Mouse (Mus musculus) 3T3-L1 (cell line): ENCODE measurements around the gene Cyp2j5.
"Not testable (repeated sequence)": the region's sequence is repeated elsewhere in the genome, so short reads cannot be mapped to it uniquely, and the experiment has no call there.

Experiments used
- DNase-seq: peaks from one replicate; pipeline ENCODE4 v3.0.0-alpha.2; 2015; ENCODE audit warnings: low read depth, low spot score

Gene Cyp2j5

DNA sequence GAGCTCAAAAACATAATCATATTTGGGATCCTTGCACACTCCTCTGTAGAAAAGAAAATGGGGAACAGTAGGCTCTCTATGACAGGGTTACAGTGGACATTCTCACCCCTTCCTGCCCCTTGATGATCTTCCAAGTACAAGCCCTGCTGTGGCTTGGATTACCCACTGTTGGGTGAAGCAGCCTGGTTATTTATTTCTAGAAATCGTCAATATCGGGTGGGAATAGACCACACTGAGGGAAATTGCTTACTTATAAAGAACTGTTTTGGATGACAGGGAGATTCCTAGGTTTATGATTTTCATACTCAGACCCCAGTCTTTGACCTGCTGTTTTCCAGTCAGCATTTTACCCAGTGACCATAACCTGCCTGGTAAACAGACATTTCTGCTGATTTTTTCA is at the start of gene Cyp2j5:
Cyp2j5 (minus strand) TSS at position 164 of the 400 bp plus-strand sequence.
- DNase-seq: no peak

DNA sequence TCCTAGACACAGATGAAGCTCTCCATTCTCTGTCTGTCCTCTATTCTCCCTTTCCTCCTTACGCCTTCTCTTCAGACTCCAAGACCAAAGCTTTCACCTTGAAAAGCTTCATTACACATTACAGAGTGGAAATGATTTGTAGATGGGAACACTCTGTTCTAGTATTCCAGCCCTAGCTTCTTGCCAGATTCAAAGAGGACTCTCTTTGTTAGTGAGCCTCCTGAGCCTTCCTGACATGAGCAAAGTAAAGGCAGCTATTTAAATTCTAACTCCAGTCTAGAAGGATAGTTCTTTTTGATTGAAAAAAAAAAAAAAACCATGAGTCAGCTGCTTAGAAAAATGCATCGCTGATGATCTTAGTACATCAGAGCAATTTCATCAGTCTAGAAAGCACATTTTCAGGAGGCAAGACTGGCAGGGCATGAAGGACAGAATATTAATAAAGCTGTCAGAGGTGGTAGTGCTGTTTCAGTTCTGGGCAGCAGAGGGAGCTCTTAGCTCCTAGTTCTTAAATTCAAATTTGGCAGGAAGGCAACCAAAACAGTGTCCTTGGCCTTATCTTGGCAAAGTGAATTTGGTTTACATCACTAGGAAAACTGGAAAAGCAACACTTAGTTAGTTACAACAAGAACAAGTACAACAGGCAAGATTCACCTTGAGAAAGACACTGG is 41.5 kb upstream of the Cyp2j5 start:
- peak; percentile 59 for DNase-seq

DNA sequence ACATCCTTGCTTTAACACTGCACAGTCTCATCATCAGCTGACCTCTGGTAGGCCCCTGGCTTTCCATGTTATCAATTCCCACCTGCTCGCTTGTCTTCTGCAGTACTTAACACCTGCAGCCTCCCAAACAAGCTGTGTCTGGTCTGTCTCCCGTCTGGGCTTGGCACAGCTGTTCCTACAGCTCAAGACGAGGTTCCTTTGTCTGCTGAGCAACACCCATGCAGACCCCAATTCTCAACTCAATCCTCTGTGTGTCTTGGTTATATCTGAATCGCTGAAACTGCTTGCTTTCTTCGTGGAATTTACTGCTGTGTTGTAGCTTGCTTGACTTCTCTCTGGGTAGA is 34.2 kb upstream of the Cyp2j5 start:
- no peak for DNase-seq

DNA sequence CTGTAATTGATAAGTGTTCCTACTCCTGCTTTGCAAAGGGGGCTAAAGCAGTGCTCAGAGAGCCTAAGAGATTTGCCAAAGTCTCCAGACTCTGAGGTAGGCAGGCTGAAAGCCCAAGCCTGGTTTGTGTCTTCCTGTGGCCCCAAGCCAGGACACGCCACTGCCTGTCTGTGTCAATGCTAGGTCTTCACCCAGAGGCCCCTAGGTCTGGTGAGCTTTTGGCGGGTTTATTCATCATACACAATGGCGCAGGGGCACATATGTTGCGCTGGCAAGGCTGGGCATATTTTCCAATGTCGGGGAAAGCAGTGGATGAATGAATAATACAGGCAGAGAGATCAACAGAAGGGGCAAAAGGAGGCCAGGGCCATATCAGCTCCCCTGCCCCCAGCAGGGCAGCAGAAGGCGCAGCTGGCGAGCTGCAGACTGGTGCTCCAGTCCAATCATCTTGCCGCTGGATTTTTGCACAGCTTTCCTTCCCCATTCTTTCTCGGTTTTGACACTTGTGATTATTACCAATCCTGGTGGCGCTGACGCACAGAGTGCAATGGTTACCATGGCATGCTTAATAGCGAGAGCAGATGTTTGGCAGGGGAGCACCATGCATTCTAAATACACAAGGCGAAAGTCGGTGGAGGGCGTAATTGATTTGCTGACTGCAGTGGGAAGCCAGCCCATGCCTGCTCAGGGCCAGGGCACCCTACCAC is 33.7 kb upstream of the Cyp2j5 start:
- no peak for DNase-seq

- peak; percentile 24 for DNase-seq
Measured at GRCm38 (mm10) chr4:96696614-96697360, 32.8 kb upstream of the Cyp2j5 start.

GRCm38 (mm10) chr4:96687358-96687803 is 23.4 kb upstream of the Cyp2j5 start:
- DNase-seq: no peak

- peak; percentile 62 for DNase-seq
Measured at GRCm38 (mm10) chr4:96683474-96683873, 19.5 kb upstream of the Cyp2j5 start.

DNA sequence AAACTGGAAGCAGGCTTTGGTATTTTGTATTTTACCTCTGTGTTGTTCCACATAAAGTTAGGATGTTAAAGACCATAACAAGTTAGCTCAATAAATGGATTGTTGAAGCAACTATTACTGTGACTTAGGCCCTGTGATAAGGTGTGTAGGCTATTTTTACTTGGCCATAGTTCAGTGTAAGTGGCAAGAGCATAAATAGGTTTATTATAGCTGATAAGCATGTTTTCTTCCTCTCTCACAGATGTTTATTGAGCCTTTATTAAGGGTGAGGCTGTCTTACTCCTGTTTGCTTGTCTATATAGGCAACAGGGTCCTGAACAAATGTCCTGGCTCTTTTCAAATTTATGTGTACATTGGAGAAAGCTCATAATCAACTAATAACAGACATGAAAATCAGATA is 17.0 kb upstream of the Cyp2j5 start:
- DNase-seq: no peak

GRCm38 (mm10) chr4:96680233-96680632 is 16.3 kb upstream of the Cyp2j5 start:
- no peak for DNase-seq

DNA sequence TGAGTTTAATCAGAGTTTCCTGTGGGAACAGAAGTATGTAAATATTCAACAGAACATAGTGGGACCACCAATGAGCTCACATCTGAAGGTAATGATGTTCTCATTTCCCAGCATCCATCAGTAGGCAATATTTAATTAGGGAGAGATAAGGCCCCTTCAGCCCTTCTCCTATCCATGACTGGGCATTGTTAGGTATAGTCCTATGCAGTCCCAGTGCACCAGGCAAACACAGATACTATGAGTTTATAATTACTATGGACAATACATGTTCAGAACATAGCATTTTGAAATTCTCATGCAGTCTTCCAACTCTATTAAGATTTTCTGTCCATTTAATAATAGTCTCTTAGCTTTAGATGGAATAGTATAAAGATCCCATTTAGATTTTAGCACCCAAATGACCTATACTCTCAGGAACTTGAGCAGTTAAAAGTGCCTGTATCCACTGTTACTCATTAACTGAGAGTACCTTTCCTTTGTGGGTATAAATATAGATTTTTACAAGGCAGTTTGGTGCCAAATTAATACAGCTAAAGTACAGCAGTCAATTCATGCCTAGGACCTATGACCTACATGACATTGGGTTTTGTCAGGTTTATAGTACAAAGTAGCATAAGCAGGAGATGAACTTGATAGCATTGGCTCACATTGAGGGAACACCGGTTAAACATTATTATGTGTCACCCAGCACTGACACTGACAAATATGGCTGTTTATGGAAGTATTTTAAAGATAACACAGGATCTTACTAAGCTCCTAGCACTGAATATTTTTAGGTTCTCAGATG is 907 bp upstream of the Cyp2j5 start:
- no peak for DNase-seq

- no peak for DNase-seq
Measured at GRCm38 (mm10) chr4:96635455-96635854, 28.5 kb downstream of the Cyp2j5 start.

GRCm38 (mm10) chr4:96622474-96622873 is 41.5 kb downstream of the Cyp2j5 start:
- no peak for DNase-seq

- DNase-seq: no peak
Measured at GRCm38 (mm10) chr4:96591791-96592150, 72.2 kb downstream of the Cyp2j5 start.

DNA sequence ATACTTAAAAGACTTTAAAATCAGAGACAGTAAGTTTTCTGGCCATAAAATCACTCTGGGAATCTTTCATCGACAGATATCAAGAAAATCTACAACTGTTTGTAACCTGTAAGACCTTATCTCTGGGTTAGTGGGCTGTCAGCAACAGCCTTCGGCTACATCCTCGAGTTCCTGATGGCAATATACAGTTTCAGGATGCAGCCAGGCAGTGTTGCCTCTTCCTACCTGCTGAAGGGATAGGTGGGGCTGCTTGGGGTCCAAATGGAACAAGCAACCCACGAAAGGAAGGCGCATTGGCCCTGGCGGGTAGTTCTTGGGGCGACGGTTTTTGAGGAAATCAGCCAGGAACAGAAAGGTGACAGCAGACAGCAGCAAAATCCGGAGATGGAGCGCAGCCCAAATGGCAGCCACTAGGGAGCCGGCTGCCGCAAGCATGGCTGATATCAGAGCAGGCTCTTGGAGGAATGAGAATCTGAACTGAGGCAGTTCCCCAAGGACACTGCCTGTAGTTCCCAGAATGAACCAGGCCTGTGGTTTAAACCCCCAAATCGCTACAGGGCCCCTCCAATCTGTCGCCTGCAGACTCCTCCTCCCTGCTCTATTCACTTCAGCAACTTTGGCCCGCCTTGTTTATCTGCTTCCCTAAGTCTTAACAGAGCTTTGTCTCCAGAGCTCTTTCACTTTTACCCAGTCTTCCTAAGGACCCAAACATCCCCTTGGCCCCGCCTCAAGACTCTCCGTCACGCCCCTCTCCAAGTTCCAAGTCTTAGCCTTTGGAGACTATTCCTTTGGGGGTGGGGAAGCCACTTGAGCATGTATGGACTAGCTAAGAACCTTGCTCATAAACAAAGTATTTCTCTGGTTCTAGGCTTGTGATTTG is 72.8 kb downstream of the Cyp2j5 start, which contains the start of gene Cyp2j9:
Cyp2j9 (minus strand) TSS at position 668 of the 880 bp plus-strand sequence.
- peak; percentile 87 for DNase-seq

- DNase-seq: no peak
Measured at GRCm38 (mm10) chr4:96581425-96582088, 82.4 kb downstream of the Cyp2j5 start.

- not testable (repeated sequence) for DNase-seq
Measured at GRCm38 (mm10) chr4:96580351-96580750, 83.6 kb downstream of the Cyp2j5 start.
